Mouse (Mus musculus) midbrain, embryonic 14.5 days (tissue): ENCODE measurements around the gene Erich2. TPM values are rescaled to one million over a fixed set of nuclear protein-coding genes. Genes with fewer than 3 reads are reported as not detected.

Source experiments
- ATAC-seq: fragments of 200-750 bp; cut with Nextera tagmentation; 2 replicates; pipeline ENCODE4 v1.8.0; 2017; ENCODE audit warnings: moderate number of reproducible peaks, moderate library complexity; ENCODE audit not compliant: low FRiP score, low TSS enrichment
- DNase-seq: peaks from one replicate; pipeline ENCODE4 v3.0.0-alpha.2; 2015
- H3K27ac ChIP-seq: fragments of 300-500 bp; sonication (generic); replicated peaks from 2 replicates; pipeline ENCODE4 v1.5.1; 2014; ENCODE audit warnings: mild to moderate bottlenecking, low read depth, low read length, moderate library complexity
- H3K27me3 ChIP-seq: fragments of 300-500 bp; sonication (generic); 2 replicates; pipeline ENCODE4 v1.6.1; 2014; ENCODE audit warnings: low read length, control low read depth, mixed read lengths; ENCODE audit not compliant: control insufficient read depth, insufficient read depth
- H3K36me3 ChIP-seq: fragments of 300-500 bp; sonication (generic); 2 replicates; pipeline ENCODE4 v1.6.1; 2014; ENCODE audit warnings: low read length, control low read depth; ENCODE audit not compliant: control insufficient read depth, insufficient read depth
- H3K4me1 ChIP-seq: fragments of 300-500 bp; sonication (generic); 2 replicates; pipeline ENCODE4 v1.6.1; 2014; ENCODE audit warnings: mild to moderate bottlenecking, antibody characterized with exemption, low read length, control low read depth; ENCODE audit not compliant: control insufficient read depth, insufficient read depth
- H3K4me2 ChIP-seq: fragments of 300-500 bp; sonication (generic); 2 replicates; pipeline ENCODE4 v1.6.1; 2014; ENCODE audit warnings: mild to moderate bottlenecking, low read length, moderate library complexity
- H3K4me3 ChIP-seq: fragments of 300-500 bp; sonication (generic); replicated peaks from 2 replicates; pipeline ENCODE4 v1.5.1; 2014; ENCODE audit warnings: low read depth, low read length
- H3K9ac ChIP-seq: fragments of 300-500 bp; sonication (generic); replicated peaks from 2 replicates; pipeline ENCODE4 v1.6.1; 2014; ENCODE audit warnings: mild to moderate bottlenecking, low read length, moderate library complexity
- H3K9me3 ChIP-seq: fragments of 300-500 bp; sonication (generic); 2 replicates; pipeline ENCODE4 v1.6.1; 2016; ENCODE audit warnings: low read length, control low read depth, mixed read lengths; ENCODE audit not compliant: control insufficient read depth
- WGBS: fragments of 180-500 bp; shearing (Covaris S2); extraction: QIAGEN DNeasy Blood & Tissue Kit; methylation state at CpG from one replicate; pipeline ENCODE4 v1.1.7; 2014; 5-methylcytosine and 5-hydroxymethylcytosine counted together
- polyA plus RNA-seq: library from polyadenylated mRNA; unstranded; fragments of >200 nt; fragmentation: Nextera tagmentation; extraction: Ambion mirVana; gene quantifications from 2 replicates; pipeline ENCODE4 v1.2.1, GENCODE M21; 2014

Gene Erich2
- polyA plus RNA-seq, 1 experiment from 2014 or later, result 2.3 TPM

DNA sequence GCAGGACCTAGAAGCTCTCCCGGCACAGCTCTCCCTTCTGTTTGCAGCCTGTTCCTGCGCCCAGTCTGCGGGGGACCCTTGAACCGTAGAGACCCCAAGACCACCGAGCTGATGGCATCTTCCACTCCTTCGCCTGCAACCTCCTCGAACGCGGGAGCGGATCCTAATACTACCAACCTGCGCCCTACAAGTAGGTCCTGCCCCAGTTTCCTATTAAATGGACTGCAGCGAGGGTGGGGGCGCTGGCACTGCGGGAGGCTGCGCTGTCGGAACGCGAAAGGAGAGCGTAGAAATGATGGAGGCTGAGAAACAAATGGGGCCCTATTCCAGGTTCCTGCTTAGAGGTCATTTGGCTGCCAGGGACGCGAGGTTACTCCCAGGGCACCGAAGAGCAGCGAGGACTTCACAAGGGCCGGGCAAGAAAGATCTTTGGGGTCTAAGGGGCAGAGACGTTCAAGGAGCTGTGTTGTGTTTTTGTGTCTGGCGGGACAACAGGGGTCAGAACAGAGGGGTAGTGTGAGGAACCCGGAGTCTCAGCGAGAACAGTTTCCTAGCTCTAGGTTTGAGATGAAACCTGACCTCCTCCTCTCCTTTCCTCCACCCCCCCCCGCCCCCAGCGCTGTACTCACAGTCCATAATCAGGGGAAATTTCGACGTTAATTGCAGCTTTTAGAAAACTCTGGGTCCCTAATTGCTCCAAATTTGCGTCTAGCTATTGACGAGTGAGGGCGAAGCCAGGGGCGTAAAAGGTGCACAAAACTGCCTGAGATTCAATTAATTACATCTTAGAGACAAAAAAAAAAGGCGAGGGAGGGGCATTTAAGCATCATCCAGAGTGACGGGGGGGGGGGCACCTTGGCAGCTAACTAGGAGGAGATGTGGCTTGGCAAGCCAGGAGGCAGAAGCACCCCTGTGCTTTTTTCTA lies 55.4 kb downstream of the Erich2 start:
- H3K36me3 ChIP-seq, result no peaks in the 10 kb centered on the region
- no peaks in the 10 kb centered on the region for H3K9me3 ChIP-seq
- H3K27ac ChIP-seq, result peak overlapping the region; percentile 94
- under 1% methylated on average over 38 of the region's 38 CpGs for WGBS
- H3K4me2 ChIP-seq, result peak overlapping the region; percentile 66
- H3K27me3 ChIP-seq, result peaks cover 64% of the 10 kb centered on the region
- H3K9ac ChIP-seq, result peak overlapping the region; percentile 88
- DNase-seq, result peak; percentile 53
- no peak for ATAC-seq
- H3K4me3 ChIP-seq, result peak overlapping the region; percentile 53
- H3K4me1 ChIP-seq, result peaks cover 13% of the 10 kb centered on the region

DNA sequence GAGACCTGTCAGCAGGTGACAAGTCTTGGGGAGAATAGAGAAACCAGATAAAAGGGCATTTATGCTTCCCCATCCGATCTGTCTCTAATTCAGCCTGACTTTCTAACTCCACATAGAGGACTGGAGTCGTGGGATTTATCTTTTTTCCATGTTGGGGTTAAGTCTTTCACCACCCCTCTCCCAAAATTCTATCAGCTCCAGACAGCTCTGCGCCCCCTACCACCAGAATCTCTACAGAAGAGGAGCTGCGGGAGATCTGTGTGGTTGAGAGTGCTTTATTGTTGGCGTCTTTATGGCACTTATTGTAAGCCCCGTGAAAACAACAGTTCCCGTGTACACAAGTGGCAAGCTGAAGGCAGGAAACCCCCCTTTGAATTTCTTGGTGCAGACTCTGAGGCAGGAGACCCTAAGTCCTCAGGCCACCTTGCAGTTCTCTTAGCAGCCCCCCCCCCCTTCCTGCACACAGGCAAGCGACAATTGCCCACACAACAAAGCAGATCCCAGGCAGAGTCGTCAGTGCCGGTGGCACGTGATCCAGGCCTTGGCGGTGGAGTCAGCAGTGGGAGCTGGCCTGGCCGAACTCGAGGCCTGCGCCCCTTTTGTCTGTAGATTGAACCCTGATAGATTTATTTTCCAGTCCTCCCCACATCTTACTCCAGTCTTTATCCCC lies 56.2 kb downstream of the Erich2 start:
- Histone ChIP-seq H3K4me1 (peaks cover 13% of the 10 kb centered on the region), H3K27me3 (peaks cover 64% of the 10 kb centered on the region)

DNA sequence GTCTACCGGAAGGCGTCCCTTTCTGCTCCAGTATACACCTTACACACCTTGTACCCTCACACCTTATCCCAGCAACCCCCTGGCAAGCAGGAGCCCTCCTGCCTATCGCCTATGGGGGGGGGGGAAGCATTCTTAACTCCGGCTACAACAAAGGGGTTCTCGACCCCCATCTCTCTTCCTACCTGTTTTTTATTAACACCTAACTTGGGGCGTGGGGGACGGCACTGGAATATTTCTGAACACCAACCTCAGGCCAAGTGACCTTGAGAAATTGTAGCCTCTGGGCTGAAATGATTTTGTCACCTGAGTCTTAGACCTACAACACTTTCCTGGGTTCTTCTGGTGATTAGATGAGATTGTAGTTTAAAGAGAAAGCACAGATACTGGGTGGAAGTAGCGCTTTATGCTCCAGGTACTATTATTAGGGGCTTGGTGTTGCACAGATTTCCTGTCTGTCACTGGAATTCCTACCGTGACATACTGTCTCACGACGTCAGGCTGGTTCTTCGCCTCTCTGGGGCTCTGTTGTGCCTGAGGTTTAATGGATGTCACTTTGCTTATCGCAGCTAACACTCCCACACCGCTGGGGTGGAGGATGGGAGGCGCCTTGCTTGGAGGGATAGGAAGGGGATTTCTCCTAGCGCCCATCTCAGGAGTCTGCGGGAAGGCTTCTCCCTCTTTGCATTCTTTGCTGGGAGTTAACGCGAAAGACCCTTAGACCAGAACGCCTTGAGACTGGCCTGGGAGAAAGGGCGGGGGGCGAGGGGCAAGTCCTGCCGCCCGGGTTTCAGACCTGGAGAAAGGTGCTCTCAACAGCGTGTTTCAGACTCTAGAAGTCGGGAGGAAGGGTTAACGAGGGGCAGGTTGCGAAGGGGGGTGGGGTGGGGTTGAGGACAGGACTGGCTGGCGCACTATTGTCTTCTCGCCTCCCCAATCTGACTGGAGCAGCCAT lies 57.3 kb downstream of the Erich2 start:
- peak overlapping the region; percentile 66 for H3K4me2 ChIP-seq
- peaks cover 13% of the 10 kb centered on the region for H3K4me1 ChIP-seq
- WGBS, result 3% methylated on average over 30 of the region's 30 CpGs
- H3K9ac ChIP-seq, result peak overlapping the region; percentile 88
- peak overlapping the region; percentile 53 for H3K4me3 ChIP-seq
- DNase-seq (peak; percentile 72), ATAC-seq (no peak)
- no peaks in the 10 kb centered on the region for H3K9me3 ChIP-seq
- peak overlapping the region; percentile 94 for H3K27ac ChIP-seq
- H3K36me3 ChIP-seq, result 0 out of 2 replicates have a peak, but pooled peaks cover 2% of the 10 kb centered on the region
- H3K27me3 ChIP-seq, result peaks cover 62% of the 10 kb centered on the region

More for the DNA sequence above, 56.2 kb downstream of the Erich2 start:
- peak overlapping the region; percentile 88 for H3K9ac ChIP-seq
- DNase-seq (peak; percentile 72), ATAC-seq (no peak)
- H3K4me2 ChIP-seq, result peak overlapping the region; percentile 66
- no peaks in the 10 kb centered on the region for H3K9me3 ChIP-seq
- WGBS, result 1% methylated on average over 15 of the region's 15 CpGs
- no peaks in the 10 kb centered on the region for H3K36me3 ChIP-seq
- H3K27ac ChIP-seq, result peak overlapping the region; percentile 94
- peak overlapping the region; percentile 53 for H3K4me3 ChIP-seq

DNA sequence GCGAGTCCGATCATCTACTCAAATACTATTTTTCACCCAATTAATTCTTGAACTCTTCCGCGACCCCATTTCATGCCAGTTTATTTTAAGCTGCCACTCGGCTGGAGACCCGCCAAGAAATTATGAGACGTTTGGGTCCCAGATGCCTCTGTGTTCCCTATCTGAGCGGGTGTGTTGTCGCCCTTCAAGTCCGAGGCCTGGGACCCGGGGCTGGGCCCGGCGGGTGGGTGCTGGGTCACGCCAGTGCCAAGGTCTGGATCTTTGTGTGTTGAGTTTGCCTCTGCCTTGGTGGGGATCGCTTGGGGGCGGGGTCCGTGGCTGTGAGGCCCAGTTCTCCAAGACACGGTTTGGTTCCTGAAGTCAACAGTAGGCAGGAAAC lies 58.0 kb downstream of the Erich2 start:
- Histone ChIP-seq H3K9me3 (no peaks in the 10 kb centered on the region), H3K27me3 (peaks cover 57% of the 10 kb centered on the region), H3K4me2 (peak overlapping the region; percentile 66), H3K27ac (peak overlapping the region; percentile 94), H3K36me3 (0 out of 2 replicates have a peak, but pooled peaks cover 3% of the 10 kb centered on the region), H3K4me3 (peak overlapping the region; percentile 53), H3K9ac (peak overlapping the region; percentile 88), H3K4me1 (peaks cover 13% of the 10 kb centered on the region)
- DNase-seq (peak; percentile 62), ATAC-seq (no peak)
- 3% methylated on average over 18 of the region's 18 CpGs for WGBS

DNA sequence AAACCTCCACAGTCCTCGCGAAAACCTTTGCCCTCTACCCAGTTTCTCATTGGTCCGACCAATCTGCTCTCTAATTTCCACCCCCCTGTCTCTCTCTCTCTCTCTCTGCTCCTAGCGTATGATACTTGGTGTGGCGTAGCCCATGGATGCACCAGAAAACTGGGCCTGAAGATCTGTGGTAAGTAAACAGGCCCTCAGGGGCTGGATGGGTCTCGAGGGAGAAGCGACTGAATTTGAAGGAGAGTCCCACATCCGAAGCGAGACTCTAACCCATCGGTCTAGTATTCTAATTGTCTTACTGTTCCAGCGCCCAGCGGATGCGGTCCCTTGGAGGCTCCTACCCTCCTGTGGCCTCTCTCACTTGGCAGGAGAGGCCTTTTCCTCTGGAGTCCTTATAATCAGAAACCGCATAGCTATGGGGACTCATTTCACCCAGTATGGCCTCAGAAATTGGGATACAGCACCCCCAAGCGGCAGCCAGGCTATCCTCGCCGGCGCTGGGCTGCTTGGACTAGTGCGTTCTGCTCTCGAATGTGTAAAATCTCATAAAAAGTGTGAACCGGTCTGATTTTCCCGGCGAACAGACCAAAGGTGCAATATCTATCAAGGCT lies 58.6 kb downstream of the Erich2 start:
- 0 out of 2 replicates have a peak, but pooled peaks cover 3% of the 10 kb centered on the region for H3K36me3 ChIP-seq
- peak overlapping the region; percentile 66 for H3K4me2 ChIP-seq
- H3K9me3 ChIP-seq, result no peaks in the 10 kb centered on the region
- H3K4me3 ChIP-seq, result peak overlapping the region; percentile 53
- H3K9ac ChIP-seq, result peak overlapping the region; percentile 88
- 3% methylated on average over 23 of the region's 23 CpGs for WGBS
- peaks cover 53% of the 10 kb centered on the region for H3K27me3 ChIP-seq
- H3K4me1 ChIP-seq, result peaks cover 13% of the 10 kb centered on the region
- peak; percentile 82 for DNase-seq
- ATAC-seq, result no peak
- H3K27ac ChIP-seq, result peak overlapping the region; percentile 94

DNA sequence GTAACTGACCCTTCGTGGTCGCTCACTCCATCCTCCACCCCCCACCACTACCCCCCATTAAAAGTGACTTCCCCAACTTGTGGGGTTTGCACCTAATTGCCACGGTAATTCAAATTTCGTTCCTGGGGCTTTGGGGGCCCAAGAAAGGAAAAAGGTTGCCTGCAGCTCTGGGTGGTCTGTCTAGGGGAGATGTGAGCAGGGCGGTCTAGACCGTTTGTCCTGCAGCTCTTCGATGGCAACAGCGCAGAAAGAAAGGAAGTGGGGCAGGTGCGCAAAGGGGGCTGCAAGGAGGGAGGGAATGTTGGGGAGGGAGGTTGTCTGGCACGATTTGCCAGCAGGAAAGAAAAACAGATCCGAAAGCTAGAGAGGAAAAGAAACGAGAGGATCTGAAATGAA lies 59.1 kb downstream of the Erich2 start:
- peaks cover 13% of the 10 kb centered on the region for H3K4me1 ChIP-seq
- ATAC-seq (peak; percentile 54), DNase-seq (no peak)
- WGBS, result under 1% methylated on average over 12 of the region's 12 CpGs
- no peaks in the 10 kb centered on the region for H3K9me3 ChIP-seq
- H3K27ac ChIP-seq, result peak overlapping the region; percentile 94
- peaks cover 53% of the 10 kb centered on the region for H3K27me3 ChIP-seq
- H3K36me3 ChIP-seq, result 0 out of 2 replicates have a peak, but pooled peaks cover 3% of the 10 kb centered on the region
- peak overlapping the region; percentile 66 for H3K4me2 ChIP-seq
- H3K4me3 ChIP-seq, result peak overlapping the region; percentile 53
- peak overlapping the region; percentile 88 for H3K9ac ChIP-seq

DNA sequence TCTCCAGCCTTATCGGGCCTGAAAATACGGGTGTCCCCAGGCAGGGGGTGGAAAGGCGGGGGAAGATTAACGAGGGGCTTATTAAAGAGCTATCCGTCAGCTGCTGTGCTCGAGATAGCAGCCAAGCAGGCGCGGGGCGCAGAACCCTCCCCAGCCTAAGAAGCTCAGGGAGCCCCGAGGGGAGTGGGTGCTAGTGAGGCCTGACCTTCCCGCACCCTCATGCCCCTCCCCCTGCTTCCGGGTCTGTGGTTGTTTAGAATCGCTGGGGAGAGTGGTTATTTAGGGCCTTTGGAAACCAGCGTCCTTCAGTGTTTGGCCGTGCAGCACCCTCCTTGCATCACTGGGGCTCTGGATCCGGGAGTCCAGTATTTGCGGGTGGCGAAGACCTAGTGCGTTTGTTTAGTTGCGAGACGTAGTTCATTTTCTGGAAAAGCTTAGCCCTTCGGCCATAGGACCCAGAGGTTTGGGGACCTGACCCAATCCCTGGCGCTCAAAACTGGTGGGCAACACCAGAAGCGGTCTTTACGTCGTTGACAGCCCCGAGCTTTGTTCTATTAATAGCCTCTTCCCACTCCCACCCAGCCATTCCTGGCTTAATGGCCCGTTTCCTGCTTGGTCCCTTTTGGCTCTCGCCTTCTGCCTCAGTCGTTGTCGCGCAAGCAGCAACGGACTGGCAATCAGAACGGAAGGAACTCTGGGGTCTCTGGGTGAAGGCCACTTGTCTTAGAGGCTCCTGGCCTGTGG lies 59.8 kb downstream of the Erich2 start:
- Histone ChIP-seq H3K4me1 (peaks cover 13% of the 10 kb centered on the region), H3K27me3 (peaks cover 51% of the 10 kb centered on the region)
- WGBS, result under 1% methylated on average over 34 of the region's 34 CpGs

More for the DNA sequence above, 59.8 kb downstream of the Erich2 start:
- Histone ChIP-seq H3K9ac (peak overlapping the region; percentile 88), H3K4me3 (peak overlapping the region; percentile 53), H3K36me3 (peaks cover 7% of the 10 kb centered on the region; the same call in 1 of the 2 replicates), H3K9me3 (no peaks in the 10 kb centered on the region), H3K4me2 (peak overlapping the region; percentile 66), H3K27ac (peak overlapping the region; percentile 94)
- peak; percentile 84 for DNase-seq
- ATAC-seq, result peak; percentile 72
